Mouse (Mus musculus) bone marrow macrophage, adult 2 months (primary cell): ENCODE results near the gene Mrpl57. TPM values are rescaled to one million over a fixed set of nuclear protein-coding genes. Genes with fewer than 3 reads are reported as not detected.

Experiments used
- H3K27ac ChIP-seq: 2 replicates; pipeline ENCODE4 v1.5.1; 2012; ENCODE audit warnings: low read depth, low read length; ENCODE audit not compliant: insufficient read depth
- H3K4me1 ChIP-seq: 2 replicates; pipeline ENCODE4 v1.6.1; 2012; ENCODE audit warnings: low read length; ENCODE audit not compliant: control insufficient read depth, insufficient read depth
- H3K4me3 ChIP-seq: 2 replicates; pipeline ENCODE4 v1.5.1; 2012; ENCODE audit warnings: mild to moderate bottlenecking, low read length, moderate library complexity; ENCODE audit not compliant: insufficient read depth
- CTCF ChIP-seq: IDR thresholded peaks from 2 replicates; pipeline ENCODE4 v1.5.1; 2012; ENCODE audit warnings: low read depth, mild to moderate bottlenecking, low read length, moderate library complexity
- POLR2A ChIP-seq: IDR thresholded peaks from 2 replicates; pipeline ENCODE4 v1.6.1; 2012; ENCODE audit warnings: mild to moderate bottlenecking, low read depth, low read length, borderline replicate concordance
- polyA plus RNA-seq: library from polyadenylated mRNA; stranded (reverse); fragments of >200 nt; gene quantifications from 2 replicates; pipeline ENCODE4 v1.2.4, GENCODE M21; 2012; ENCODE audit not compliant: missing spikeins, insufficient read depth, insufficient read length

The Mrpl57 gene
- polyA plus RNA-seq, 1 experiment, result 53.4 TPM

DNA sequence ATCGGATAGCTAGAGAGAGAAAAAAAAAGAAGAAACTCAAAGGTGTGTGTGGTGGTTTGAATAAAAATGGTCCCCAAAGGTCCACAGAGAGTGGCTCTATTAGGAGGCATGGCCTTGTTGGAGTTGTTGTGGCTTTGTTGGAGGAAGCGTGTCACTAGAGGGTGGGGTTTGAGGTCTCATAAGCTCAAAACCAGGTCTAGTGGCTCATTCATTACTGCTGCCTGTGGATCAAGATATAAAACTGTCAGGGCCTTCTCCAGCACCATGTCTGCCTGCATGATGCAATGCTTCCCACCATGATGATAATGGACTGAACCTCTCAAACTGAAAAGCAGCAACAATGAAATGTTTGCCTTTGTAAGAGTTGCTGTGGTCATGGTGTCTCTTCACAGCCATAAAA is 32.6 kb downstream of the Mrpl57 start:
- no peak overlapping the region; the same call in 1 of the 2 replicates for H3K27ac ChIP-seq
- peaks cover 25% of the 10 kb centered on the region for H3K4me1 ChIP-seq
- no peak for TF ChIP-seq POLR2A
- no peak for TF ChIP-seq CTCF
- no peak overlapping the region for H3K4me3 ChIP-seq

DNA sequence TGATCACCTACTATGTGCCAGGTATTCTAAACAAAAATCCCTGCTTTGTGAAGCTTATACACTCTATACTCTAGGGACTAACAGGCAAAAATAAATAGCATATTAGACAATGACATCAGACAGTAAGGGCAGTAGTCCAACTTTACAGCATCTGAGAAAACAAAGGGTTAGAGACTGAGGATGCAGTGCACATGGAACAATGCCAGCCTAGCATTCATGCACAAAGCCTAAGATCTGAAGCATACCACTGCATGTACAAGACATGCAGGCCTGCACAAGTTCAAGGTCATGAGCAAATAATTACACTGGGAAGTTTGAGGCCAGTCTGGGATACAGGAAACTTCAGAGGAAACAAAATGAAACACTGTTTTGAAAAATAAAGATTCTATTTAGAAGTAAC is 33.5 kb downstream of the Mrpl57 start:
- H3K4me3 ChIP-seq, result no peak overlapping the region
- TF ChIP-seq POLR2A (no peak), CTCF (no peak)
- H3K27ac ChIP-seq, result no peak overlapping the region
- peaks cover 33% of the 10 kb centered on the region for H3K4me1 ChIP-seq

DNA sequence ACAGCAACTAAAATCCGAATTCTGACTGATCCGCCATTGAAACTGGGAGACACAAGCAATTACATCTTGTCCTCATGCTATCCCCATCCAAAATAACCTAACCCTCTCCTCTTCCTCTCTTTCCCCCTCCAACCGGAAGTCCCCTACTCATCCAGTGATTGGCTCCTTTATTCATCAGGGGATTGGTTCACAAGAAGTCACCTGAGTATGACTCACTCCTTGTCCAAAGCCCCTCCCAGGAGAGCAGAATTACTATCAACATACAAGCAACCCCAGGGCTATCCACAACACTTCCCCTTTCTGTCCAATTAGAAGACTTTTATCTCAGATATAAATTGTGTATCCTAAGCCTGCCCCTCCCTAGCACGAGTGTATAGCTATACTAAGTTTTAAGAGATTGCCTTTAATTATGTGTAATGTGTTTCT is 36.0 kb downstream of the Mrpl57 start:
- H3K27ac ChIP-seq, result peak overlapping the region; percentile 42
- H3K4me3 ChIP-seq, result no peak overlapping the region
- TF ChIP-seq POLR2A, result no peak
- no peak for TF ChIP-seq CTCF
- peaks cover 48% of the 10 kb centered on the region for H3K4me1 ChIP-seq

DNA sequence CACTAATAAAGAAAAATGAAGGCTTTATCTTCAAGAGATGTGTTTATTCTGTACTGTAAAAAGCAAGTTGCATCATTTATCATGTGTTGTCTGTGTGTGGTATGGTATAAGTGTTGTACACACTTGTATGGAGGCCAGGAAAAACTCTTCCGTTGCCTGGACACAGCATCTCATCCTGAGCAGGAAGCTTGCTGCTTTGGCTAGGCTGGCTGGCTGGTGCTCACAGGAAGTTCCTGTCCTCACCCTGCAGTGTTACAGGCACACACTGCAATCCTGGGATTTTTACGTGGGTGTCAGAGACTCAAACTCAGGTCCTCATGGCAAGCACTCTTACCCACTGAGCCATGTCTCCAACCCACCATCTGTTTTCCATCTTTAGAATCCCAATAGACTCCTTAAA is 37.1 kb downstream of the Mrpl57 start:
- Histone ChIP-seq H3K4me3 (no peak overlapping the region), H3K4me1 (peaks cover 52% of the 10 kb centered on the region), H3K27ac (no peak overlapping the region)
- TF ChIP-seq POLR2A (no peak), CTCF (no peak)

DNA sequence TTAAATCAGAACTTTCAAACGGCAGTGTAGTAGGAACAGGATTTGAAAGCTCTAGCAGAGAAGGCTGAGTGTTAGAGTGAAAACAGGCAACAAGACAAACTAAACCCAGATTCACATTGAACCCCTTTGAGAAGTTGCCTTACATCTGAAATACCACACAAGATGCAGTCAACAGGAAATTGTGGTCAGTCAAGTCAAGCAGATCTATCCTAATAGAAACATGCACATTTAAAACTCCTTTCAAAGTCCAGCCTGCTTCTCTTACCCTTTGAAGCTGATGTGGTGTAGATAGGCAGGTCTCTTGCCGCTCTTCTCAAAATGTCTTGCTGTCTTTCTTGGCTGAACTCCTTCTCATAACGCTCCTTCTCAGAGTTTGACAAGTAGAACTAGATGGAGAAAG is 39.2 kb downstream of the Mrpl57 start:
- Histone ChIP-seq H3K4me1 (peaks cover 51% of the 10 kb centered on the region), H3K27ac (no peak overlapping the region), H3K4me3 (no peak overlapping the region)
- TF ChIP-seq POLR2A, result no peak
- no peak for TF ChIP-seq CTCF

DNA sequence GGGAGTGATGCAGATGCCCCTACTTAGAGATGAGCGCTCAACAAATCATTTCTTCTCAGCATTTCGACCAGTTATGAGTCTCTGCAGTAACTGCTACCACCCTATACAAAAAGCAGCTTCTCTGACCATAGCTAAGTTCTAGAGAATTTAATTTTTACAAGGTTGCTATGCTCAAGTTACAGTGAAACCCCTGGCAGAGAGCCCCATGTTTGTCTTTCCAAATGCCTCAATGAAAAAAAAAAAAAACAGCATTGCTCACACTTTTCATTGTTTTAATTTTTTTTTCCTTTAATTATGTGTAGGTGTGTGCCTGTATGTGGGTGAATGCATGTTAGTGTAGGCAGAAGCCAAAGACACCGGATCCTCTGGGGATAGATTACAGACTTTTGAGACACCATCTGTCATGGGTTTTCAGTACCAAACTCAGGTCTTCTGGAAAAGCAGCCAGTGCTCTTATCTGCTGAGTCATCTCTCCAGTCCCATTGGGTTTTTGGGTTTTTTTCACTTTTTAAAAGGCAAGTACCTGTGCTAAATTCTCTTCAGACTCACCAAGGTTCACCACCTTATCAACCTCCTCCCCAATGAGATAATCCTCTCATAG is 40.7 kb downstream of the Mrpl57 start:
- TF ChIP-seq POLR2A (no peak), CTCF (no peak)
- H3K4me1 ChIP-seq, result peaks cover 48% of the 10 kb centered on the region
- H3K4me3 ChIP-seq, result no peak overlapping the region
- H3K27ac ChIP-seq, result no peak overlapping the region

DNA sequence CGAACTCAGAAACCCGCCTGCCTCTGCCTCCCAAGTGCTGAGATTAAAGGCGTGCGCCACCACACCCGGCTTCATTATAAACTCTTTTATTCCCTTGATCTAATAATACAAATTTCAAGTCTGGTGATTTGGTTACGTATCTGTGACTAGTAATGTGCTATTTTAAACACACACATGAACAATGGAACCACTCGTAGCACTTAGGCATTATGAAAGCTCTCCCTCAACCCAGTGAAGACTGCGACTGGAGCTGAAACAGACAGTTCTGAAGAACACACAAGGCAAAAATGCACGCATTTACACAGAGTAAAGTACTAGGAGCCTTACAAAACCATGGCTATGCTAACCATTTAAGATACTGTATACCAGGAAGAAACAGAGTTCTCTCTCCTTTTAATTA is 51.9 kb downstream of the Mrpl57 start:
- Histone ChIP-seq H3K27ac (no peak overlapping the region), H3K4me3 (no peak overlapping the region), H3K4me1 (peaks cover 17% of the 10 kb centered on the region)
- TF ChIP-seq CTCF, result no peak
- TF ChIP-seq POLR2A, result no peak

Other genes with a start within 250 kb of the Mrpl57 start
- gene Xpo4, start 160.8 kb upstream of the Mrpl57 start, polyA plus RNA-seq, result 8.8 and 8.9 TPM in 2 replicates
- gene Gm49361, start 80.1 kb upstream of the Mrpl57 start, polyA plus RNA-seq, result not detected in 2 replicates
- 22.4 and 27.6 TPM in 2 replicates for gene Lats2, start 67.8 kb upstream of the Mrpl57 start, polyA plus RNA-seq
- gene Sap18, start 28.1 kb upstream of the Mrpl57 start, polyA plus RNA-seq, result 13.7 and 76.3 TPM in 2 replicates
- gene Ska3, start within 50 bp of the Mrpl57 start, polyA plus RNA-seq, result 12.0 and 13.3 TPM in 2 replicates
- 52.4 and 58.7 TPM in 2 replicates for gene Zdhhc20, start 64.0 kb downstream of the Mrpl57 start, polyA plus RNA-seq
- 48.2 and 52.2 TPM in 2 replicates for gene Micu2, start 173.0 kb downstream of the Mrpl57 start, polyA plus RNA-seq
- not detected in 2 replicates for gene Fgf9, start 244.3 kb downstream of the Mrpl57 start, polyA plus RNA-seq